Mouse (Mus musculus): Measurements from ENCODE around the gene Mad2l1bp.

The Mad2l1bp gene

DNA sequence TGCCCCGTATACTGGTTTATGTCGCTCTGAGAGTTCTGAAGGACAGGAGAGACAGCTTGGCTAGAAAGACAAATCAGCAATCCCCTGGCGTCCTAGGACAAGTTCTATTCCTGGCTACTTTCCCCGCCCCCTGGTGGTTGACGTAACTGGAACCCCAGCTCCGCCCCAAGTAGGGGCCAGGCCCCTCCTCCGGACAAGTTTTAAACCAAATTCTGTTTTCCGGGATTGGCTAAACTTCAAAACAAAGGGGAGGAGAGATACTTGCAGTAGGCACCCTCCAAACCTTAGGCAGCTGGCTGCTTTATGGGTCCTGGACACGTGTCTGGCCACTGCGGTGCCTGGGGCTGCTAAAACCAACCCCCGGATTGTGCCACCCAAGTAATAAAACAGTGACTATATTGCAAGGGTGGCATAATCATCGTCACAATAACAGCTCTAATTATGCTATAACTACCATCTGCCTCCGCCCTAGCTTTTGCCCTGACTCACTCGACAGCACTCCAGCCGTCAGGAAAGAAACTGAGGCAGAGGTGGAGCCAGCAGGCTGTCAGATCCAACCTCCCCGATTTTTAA is 6.8 kb upstream of the Mad2l1bp start:
- in situ Hi-C loops (cut with MboI, MseI) = loop anchor here in 1 of 2 experiments (25.0 kb wide), 1 partner anchor 1877 kb away; the partner anchor contains the start of gene 1700122O11Rik

DNA sequence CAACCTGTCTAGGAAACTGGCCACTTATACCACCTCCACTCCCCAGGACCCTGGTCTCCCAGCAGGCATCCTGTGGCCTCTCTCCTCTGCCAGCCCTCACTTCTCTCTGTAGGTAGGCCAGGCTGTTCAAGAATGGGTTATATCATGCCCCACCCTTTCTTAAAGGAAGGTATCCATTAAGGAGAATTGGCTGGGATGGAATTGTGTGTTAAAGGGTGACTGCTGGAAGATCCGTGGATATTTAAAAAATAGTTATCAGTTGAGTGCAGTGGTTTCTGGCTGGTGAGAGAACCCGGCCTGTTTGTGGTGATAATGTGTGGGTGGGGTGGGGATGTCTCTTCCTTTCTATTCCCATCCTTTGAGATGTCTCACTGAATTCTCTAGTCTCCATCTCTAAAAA is 5.9 kb upstream of the Mad2l1bp start:
- in situ Hi-C loops (cut with MboI, MseI) = loop anchor here in 1 of 2 experiments (5.0 to 25.0 kb wide), 2 partner anchors 582 to 1878 kb away; partner anchors contain the start of gene 1700122O11Rik

DNA sequence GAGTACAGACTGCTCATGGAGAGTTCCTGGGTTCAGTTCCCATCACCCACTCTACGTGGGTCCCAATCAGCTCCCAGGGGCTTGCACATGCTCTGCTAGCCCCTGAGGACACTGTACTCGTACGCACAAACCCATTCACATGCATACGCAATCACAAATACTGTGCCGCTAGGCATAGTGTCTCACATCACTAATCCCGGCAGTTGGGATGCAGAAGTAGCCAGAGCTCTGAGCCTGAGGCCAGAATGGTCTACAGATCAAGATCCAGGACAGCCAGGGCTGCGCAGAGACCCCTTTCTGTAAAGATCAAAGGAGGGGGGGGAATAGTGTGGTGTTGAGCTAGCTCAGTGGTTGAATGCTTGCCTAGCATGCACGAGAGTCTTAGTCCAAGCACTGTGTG is 3.8 kb upstream of the Mad2l1bp start:
- in situ Hi-C loops (cut with MboI, MseI) = loop anchor here in 1 of 2 experiments (5.0 to 25.0 kb wide), 2 partner anchors 580 to 1880 kb away; partner anchors contain the start of gene 1700122O11Rik

DNA sequence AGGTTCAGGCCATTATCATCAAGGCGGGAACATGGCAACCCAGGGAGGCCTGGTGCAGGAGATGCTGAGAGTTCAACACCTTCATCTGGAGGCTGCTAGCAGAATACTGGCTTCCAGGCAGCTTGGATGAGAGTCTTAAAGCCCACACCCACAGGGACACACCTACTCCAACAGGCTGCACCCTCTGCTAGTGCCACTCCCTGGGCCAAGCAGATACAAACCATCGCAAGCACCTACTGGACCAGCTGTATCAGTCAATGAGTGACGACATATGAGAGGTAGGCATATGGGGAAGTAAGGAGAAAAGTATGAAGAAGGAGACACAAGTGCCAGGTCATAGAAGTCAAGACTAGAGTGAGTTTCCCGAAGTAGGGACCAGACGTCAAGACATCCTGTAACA is 3.3 kb upstream of the Mad2l1bp start:
- in situ Hi-C loops (cut with MboI, MseI) = loop anchor here in 1 of 2 experiments (5.0 to 25.0 kb wide), 2 partner anchors 579 to 1881 kb away; partner anchors contain the start of gene 1700122O11Rik

DNA sequence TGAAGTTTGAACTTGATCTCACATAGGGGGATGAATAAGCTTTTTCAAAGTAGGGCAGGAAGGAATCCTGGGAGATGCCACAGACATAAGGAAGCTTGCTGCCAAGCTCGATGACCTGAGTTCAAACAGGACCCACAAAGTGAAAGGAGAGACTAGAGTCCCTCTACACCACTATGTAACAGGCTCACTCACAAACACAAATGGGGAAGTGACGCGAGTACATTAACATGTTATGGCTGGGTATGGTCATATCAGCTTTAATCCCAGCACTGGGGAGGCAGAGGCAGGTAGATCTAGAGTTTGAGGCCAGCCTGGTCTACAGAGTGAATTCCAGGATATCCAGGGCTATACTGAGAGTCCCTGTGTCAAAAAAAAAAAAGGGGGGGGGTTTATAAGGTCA is 983 bp upstream of the Mad2l1bp start:
- in situ Hi-C loops (cut with MboI, MseI) = loop anchor here in 1 of 2 experiments (25.0 kb wide), 1 partner anchor 1883 kb away; the partner anchor contains the start of gene 1700122O11Rik

DNA sequence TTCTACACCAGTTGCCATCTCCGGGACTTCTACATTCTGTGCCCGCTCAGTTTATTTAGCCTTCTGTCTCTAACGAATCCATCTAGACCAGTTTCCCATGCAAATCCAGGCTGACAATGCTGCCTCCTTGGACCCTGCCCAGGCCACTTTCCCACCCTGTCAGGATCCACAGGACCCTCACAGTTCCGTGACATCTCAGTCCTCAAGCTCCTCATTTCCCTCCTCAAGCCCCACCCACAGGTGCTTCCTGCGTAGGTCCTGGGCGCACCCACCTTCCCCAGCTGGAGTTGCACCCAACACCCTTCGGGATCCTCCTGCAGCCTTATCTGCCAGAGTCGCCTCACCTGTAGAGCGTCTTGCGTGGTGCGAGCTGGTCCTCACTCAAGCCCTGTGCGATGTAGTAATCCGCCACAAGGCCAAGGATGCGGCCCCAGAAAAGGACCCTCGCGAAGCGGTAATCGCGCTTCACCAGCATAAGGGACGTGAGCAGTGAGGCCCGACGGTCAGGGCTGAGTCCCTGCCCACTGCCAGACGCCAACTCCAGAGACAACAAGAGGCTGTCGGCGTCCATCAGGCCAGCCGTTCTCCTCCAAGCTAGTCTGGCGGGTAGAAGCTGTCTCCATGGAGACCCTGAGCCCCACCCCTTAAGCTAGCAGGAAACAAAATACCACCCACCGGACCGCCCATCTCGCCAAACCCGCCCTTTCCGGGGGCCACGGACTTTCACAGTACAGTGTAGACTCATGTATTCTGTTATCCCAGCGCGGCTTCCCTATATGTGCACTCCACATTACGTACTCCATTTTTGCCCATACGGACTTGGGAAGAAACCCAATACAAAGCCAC is 9.6 kb downstream of the Mad2l1bp start, which contains the start of gene Rsph9:
Gene Rsph9, minus strand, starts transcription at position 639 of the 846 bp plus-strand sequence.
- in situ Hi-C loops (cut with MboI, MseI) = no loop called here

DNA sequence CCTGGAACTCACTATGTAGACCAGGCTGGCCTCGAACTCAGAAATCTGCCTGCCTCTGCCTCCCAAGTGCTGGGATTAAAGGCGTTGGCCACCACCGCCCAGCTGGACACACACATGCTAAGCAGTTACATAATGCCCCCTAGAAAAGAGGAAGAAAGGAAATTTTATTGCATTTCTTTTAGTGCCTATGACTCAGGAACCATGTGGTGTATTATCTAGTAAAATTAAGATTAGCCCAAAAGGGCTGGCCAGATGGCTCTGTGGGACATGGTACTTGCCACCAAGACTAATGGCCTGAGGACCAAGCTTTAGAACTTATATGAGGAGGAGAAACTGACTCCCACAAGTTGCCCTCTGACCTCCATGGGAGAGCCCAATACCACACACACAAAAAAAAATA is 13.5 kb downstream of the Mad2l1bp start:
- in situ Hi-C loops (cut with MboI, MseI) = no loop called here

DNA sequence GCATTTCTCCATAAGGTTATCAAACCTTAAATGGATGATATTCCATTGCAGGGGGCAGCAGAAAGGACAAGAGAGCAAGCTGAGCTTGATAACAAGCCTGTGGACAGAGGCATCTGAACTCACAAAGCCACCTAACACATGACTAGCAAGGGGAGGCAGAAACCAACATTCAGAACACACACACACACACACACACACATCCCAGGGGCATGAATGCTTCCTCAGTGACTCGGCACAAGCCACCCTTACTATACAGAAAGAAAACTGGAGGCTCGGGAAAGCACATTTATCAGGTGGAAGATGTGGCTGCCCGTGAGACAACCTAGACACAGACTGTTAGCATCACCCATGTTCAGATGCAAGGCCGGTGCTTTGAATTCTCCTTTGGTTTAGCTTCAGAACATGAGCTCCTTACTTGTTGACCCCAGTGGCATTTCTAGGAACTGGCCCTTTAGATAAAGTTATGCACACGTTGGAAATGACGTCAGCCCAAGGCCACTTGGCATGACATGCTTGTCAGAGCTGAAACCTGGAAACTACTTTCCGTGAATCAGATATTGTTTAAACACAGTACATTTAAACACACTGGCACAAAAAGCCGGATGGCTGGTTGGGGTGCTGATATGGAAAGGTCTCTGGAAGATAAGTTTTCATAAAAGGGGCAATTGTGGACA is 14.7 kb downstream of the Mad2l1bp start:
- in situ Hi-C loops (cut with MboI, MseI) = no loop called here

DNA sequence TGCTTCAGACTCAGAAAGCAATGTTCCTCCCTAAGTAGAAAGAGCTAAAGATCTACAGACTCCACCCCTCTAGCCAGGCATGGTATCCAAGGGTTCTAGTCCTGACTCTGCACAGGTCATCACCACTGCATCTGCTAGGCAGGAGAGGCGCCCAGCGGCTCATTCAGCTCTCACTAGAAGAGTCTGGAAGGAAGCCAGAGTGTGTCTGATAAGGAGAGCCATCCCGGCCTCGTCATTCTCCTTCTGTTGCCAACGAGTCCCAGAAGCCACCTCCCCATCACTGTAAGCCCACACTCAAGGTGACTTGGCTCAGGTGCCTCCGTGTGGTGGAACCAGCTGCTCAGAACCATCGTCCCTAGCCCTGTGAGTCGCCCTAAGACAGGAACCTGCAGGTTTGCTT is 20.5 kb downstream of the Mad2l1bp start:
- in situ Hi-C loops (cut with MboI, MseI) = loop anchor here (5.0 kb wide), 2 partner anchors 401 to 406 kb away; partner anchors contain the start of gene 1600014C23Rik (in 1 of the 2)

DNA sequence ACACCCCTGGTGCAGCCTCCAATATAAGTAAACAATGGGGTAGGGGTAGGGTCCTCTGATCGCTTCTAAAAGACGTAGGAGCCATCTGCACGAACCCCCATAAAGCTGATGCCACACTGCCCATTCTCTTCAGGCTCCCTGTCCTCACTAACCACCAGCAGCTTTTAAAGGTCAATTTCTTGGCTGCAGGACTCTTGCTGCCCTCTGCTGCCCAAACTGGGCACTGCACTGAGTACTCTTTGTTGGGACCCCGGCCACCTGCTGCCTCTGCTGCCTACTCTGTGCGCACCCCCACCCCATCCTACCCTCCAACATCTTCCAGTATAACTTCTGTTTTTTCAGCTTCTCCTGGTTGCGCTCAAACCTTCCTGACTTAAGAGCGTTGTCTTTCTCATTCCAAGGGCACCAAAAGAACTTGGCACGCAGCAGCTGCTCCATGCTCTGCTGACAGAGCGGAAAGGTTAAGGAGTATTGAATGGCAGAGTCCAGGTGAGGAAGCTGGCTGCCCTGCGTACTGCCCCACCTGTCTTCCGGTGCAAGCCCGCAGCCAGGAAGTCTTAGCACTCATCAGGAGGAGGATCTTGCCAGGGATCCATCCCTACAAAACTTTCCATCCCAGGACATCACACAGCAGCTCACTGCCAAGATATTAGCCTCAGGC is 21.2 kb downstream of the Mad2l1bp start:
- in situ Hi-C loops (cut with MboI, MseI) = loop anchor here (5.0 kb wide), 2 partner anchors 400 to 405 kb away; partner anchors contain the start of gene 1600014C23Rik (in 1 of the 2)

DNA sequence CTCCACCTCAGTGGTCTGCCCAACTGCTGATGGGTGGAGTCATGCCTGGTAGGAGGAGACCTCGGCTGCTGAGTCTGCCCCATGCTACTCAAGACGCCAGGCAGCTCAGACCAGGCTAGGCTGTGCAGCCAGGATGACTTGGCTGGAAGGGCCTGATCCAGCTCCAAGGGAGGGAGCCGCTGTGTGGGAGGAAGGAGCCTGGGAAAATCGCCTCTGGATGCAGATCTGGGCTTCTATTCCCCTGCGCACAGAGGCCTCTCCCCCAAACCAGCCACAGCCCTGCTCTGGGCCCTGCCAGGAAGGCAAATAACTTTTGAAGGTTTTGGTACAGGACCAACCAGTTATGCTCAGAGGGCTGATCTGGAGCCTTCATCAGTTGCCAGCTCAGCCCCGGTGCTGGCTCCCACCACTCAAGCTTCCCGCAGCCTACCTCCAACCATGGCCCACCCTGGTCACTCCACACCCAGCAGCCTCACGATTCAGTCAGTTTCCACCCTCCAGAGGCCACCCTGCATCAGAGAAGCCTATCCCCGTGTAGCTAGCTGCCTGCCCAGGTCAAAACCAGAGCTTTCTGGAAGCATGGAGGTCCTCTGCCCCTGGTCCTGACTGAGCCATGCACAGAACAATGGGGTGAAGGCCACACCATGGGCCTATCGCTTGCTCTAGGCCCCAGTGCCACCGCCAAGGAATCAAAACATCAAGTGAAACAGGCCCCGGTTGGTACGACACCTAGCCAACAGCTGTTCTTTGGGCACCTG is 23.4 kb downstream of the Mad2l1bp start:
- in situ Hi-C loops (cut with MboI, MseI) = loop anchor here (5.0 kb wide), 2 partner anchors 398 to 403 kb away; partner anchors contain the start of gene 1600014C23Rik (in 1 of the 2)

DNA sequence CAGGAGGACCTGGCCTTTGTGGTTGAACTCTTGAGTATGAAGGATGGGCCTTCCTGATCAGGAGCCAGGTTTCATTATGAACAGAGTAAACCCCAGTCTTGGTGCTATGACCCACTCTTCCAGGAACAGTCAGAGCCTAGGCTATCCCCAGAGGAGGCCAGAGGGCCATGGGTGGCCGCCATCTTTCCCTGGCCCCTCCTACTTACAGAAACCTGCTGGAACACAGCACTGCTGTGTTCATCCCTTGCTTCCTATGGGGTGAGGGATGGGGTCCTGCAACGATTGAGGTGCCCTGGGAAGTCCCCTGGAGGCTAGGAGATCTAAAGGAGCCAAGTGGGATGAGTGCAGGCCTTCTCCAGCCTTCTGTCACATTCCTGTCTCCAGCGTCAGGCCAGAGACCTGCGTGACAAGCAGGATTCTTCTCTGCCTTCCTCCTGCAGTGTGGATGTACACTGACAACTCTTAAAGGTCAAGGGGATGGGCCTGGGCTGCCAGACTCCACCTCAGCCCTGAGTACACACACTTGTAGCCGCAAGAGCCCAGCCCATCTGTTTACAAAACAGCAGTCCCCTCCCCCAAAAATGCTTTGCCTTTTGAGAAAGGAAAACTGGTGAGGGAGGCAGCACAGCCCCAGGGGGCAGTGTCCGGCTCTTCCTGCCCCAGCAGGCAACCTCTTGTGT is 25.4 kb downstream of the Mad2l1bp start:
- in situ Hi-C loops (cut with MboI, MseI) = no loop called here

DNA sequence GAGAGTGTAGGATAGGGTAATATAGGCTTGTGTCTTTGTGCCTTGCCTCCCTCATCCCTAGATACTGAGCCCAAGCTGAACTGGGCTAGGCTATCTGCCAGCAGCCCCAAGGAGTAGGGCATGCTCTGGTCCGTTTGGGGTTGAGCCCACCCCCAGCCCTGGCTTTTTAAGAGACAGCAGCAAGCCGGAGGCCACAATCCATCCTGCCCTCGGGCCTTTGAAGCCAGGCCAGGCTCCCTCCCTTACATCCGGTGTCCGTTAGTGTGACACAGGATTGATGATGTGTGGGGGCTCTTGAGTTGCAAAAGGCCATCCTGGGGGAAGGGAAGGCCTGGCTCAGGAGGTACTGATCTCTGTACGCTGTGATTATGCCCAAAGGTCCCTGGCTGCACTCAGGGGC is 26.7 kb downstream of the Mad2l1bp start:
- in situ Hi-C loops (cut with MboI, MseI) = no loop called here

DNA sequence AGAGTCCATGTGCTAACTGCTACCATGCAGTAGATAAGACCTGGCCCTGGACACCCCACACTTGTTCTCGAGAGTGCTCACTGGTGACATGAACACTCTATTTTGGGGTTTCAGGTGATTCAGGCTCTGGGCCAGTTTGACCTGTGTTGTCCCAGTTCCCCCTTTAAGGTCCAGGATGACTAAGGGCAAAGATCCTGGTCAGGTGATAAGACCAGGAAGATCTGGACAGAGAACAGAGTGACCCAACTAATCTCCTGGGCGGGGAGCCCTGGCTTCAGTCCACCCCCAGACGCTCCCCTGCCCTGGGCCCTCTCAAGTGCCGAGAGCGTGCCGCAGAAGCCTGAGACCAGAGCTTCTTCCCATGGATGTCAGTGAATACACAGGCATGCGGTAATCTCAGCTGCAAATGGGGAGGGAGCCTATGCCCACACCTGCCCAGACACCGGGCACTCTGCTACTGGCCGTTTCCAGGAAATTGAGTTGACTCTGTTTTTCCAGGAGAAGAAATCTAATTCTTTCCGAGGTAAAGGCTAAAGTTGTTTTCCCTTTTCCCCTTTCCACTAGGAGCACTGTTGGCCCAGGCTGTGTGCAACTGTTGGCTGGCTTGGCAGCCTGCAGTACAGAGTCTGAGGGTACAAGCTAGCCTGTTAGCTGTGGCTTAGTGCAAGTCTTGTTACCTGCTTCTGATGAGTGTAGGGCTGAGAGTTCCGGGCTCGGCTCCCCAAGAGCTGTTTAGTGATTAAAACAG is 29.2 kb downstream of the Mad2l1bp start:
- in situ Hi-C loops (cut with MboI, MseI) = no loop called here

DNA sequence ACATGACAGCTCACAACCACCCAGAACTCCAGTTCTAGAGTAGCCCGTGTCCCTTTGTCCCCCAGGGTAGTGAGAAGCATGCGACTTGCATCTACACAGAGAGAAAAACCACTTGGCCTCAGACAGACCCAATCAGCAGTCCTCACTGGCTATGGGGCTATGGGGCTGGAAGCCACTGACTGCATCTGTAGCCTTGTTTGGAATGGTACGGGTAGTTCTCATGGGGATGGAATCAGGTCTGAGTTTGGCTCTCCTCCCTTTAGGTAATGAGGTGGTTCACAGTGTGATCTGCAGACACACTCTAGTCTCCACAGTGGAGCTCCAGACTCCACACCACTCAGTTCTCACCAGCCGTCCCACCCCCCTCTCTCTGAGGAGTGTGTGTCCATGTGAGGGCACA is 30.1 kb downstream of the Mad2l1bp start:
- in situ Hi-C loops (cut with MboI, MseI) = no loop called here

DNA sequence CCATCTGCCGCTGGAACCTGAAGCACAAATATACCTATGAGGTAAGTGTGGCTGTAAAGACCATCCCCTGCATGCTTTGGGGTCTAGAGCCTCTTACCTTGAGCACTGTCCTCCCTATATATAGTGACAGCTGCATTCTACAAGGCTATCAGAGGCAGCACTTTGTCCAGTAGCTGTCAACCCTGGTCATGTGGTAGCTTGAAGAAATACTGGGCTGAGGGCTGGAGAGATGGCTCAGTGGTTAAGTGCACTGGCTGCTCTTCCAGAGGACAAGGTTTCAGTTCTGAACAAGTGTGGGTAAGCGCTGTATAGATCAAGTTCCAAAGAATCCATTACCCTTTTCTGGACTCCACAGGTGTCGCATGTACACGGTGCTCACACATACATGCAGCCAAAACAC is 30.6 kb downstream of the Mad2l1bp start:
- in situ Hi-C loops (cut with MboI, MseI) = no loop called here

DNA sequence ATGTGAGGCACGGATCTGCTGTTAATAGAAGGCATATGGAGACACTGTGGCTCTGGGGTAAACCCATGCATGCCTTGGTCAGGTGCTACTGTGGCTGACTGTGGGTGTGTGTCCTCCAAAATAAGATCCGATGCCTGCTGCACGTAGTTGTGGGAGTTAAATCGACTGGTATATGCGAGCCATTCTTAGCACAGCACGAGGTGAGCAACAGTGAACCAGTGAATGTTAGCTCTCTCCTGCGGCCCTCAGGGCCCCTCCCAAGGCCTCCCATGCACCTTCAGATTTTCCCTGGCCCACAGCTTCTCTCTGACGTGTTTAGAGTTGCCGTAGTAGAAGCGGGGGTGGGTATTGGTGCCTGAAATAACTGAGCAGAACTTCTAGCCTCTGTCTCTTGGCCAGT is 33.7 kb downstream of the Mad2l1bp start:
- in situ Hi-C loops (cut with MboI, MseI) = no loop called here

DNA sequence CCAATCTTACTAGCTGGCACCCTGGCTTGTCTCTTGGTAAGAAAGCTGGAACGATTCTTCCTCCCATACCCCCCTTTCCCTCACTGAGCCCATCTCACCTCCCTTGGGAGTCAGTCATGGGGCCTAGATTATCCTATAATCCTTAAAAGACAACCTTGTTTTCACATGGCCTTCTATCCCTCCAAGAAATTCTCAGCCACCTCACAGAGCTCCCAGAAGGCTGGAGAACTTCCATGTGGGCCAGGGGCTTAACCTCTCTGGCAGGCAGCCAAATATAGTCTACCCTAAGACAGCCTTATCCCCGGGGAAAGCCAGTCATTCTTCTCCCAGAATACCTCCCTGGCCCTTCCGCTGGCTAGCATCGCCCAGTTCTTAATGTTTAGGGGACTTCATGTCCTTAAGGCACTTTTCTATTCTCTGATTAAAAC is 34.9 kb downstream of the Mad2l1bp start:
- in situ Hi-C loops (cut with MboI, MseI) = no loop called here
